Mouse (Mus musculus): ENCODE data around the gene Foxred2. TPM values are rescaled to one million over a fixed set of nuclear protein-coding genes. Genes with fewer than 3 reads are reported as not detected.

Foxred2 gene
- polyA plus RNA-seq, 1 experiment from 2014 or later, result 0.48 TPM

DNA sequence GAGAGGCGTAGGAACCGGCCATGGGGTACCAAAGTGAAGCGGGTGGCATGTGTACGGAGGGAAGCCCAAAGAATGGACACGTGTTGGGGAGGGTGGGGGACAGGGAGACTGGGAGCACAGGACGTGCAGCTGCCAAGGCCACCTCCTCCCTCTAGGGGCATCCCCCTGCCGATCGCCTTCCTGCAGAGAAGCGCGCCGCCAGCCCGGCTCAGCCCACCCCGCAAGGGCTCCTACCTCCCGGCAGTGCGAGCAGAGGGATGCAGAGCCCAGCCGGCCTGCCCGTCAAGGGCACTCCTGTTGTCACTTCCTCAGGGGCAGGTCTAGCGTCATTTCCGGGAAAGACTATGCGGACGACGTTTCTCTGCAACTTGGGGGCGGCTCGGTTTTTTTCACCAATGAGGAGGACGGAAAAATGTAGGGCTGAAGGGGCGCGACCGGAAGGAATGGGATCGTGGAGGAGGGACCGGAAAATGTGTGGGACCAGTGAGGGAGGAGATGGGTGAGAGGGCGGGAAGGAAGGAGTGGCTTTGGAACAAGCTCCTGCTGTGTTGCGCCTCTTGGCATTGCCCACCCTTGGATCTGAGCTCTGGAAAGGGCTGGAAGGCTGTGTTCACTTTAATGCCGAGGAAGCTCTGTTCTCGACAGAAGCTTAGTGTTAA, 27.7 kb downstream of the Foxred2 start, which contains the start of gene Txn2:
Gene Txn2, minus strand, starts transcription at position 334 of the 659 bp plus-strand sequence.
- WGBS, result under 1% methylated on average over 34 of the region's 34 CpGs
- Histone ChIP-seq H3K4me2 (peak within 1 kb of the TSS; percentile 85), H3K4me3 (peak within 1 kb of the TSS; percentile 88), H3K9ac (peak within 1 kb of the TSS; percentile 83), H3K9me3 (replicated peaks) (no peaks in the 10 kb centered on the region), H3K27me3 (no peaks in the 10 kb centered on the region), H3K36me3 (peaks cover 28% of the 10 kb centered on the region; the same call in 1 of the 2 replicates), H3K4me1 (replicated peaks) (peaks cover 27% of the 10 kb centered on the region), H3K27ac (peak within 1 kb of the TSS; percentile 99)
- ATAC-seq (replicated peaks; ENCODE audit: insufficient number of reproducible peaks, insufficient read depth, low FRiP score, low read depth), result peak; percentile 95

DNA sequence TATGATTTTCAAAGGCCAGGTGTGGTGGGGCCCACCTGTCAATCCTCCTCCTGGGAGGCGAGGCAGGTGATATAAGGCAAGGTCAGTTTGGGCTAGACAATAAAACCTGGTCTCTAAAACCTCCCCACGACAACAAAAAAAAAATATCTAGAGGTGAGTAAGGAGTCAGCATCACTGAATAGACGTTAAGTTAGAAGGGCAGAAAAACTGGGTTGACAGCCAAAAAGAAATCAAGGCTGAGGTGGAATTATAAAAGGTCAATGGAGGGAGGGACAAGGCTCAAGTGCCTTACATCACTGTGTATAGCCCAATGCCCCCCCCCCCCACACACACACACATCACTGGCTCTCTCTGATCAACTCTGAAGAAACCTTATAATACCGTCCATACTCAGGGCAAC, 28.4 kb downstream of the Foxred2 start:
- Histone ChIP-seq H3K9me3 (replicated peaks) (no peaks in the 10 kb centered on the region), H3K4me3 (peak overlapping the region; percentile 88), H3K4me1 (replicated peaks) (peaks cover 21% of the 10 kb centered on the region), H3K36me3 (peaks cover 35% of the 10 kb centered on the region; the same call in 1 of the 2 replicates), H3K4me2 (peak overlapping the region; percentile 85), H3K27me3 (no peaks in the 10 kb centered on the region), H3K9ac (peak overlapping the region; percentile 83), H3K27ac (peak overlapping the region; percentile 99)
- WGBS, result 20% methylated on average over 4 of the region's 4 CpGs
- no peak for ATAC-seq (replicated peaks; ENCODE audit: insufficient number of reproducible peaks, insufficient read depth, low FRiP score, low read depth)

DNA sequence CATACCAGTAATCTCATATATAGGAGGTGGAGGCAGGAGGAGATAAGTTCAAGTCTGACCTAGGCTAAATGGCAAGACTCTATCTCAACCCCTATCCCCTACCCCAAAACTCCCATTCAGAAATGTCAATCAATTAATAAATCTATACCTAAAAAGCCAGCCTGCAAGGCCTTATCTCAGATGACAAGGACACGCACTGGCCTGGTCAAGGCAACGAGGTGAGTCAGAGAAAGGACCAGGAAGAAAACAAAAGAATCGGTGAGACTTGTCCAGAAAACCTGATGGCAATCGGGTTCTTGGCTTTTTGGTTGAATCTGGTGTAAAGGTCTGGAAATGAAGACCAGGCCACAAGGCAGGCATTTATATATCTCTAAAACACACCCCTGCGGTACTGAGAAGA, 29.6 kb downstream of the Foxred2 start:
- H3K27ac ChIP-seq, result no peak overlapping the region
- no peak overlapping the region for H3K9ac ChIP-seq
- 90% methylated on average over 5 of the region's 5 CpGs for WGBS
- H3K27me3 ChIP-seq, result no peaks in the 10 kb centered on the region
- peaks cover 47% of the 10 kb centered on the region for H3K36me3 ChIP-seq
- H3K4me2 ChIP-seq, result no peak overlapping the region
- H3K4me3 ChIP-seq, result no peak overlapping the region
- ATAC-seq (replicated peaks; ENCODE audit: insufficient number of reproducible peaks, insufficient read depth, low FRiP score, low read depth), result no peak
- H3K4me1 ChIP-seq (replicated peaks), result peaks cover 21% of the 10 kb centered on the region
- H3K9me3 ChIP-seq (replicated peaks), result no peaks in the 10 kb centered on the region

DNA sequence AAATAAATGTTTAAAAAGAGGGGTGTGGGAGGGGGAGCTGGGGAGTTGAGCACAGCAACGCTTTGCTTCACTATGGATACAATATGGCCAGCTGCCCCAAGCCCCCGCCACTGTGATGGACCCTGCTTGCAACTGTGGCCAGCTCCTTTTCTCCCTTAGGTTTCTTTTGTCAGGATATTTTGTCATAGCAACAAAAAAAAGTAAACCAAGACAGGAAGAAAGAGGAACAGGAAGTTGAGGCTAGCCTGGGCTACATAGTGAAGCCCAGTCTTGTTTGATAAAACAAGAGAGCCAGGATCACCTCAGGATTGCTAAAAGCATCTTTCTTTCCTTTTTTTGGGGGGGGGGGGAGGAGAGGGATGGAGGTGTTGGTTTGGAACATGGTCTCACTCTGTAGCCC, 31.3 kb downstream of the Foxred2 start:
- 96% methylated on average over 2 of the region's 2 CpGs for WGBS
- H3K36me3 ChIP-seq, result peaks cover 60% of the 10 kb centered on the region
- no peak overlapping the region for H3K4me2 ChIP-seq
- H3K9ac ChIP-seq, result no peak overlapping the region
- H3K4me1 ChIP-seq (replicated peaks), result peaks cover 29% of the 10 kb centered on the region
- no peak overlapping the region for H3K4me3 ChIP-seq
- H3K27ac ChIP-seq, result no peak overlapping the region
- no peak for ATAC-seq (replicated peaks; ENCODE audit: insufficient number of reproducible peaks, insufficient read depth, low FRiP score, low read depth)
- H3K27me3 ChIP-seq, result no peaks in the 10 kb centered on the region
- no peaks in the 10 kb centered on the region for H3K9me3 ChIP-seq (replicated peaks)

DNA sequence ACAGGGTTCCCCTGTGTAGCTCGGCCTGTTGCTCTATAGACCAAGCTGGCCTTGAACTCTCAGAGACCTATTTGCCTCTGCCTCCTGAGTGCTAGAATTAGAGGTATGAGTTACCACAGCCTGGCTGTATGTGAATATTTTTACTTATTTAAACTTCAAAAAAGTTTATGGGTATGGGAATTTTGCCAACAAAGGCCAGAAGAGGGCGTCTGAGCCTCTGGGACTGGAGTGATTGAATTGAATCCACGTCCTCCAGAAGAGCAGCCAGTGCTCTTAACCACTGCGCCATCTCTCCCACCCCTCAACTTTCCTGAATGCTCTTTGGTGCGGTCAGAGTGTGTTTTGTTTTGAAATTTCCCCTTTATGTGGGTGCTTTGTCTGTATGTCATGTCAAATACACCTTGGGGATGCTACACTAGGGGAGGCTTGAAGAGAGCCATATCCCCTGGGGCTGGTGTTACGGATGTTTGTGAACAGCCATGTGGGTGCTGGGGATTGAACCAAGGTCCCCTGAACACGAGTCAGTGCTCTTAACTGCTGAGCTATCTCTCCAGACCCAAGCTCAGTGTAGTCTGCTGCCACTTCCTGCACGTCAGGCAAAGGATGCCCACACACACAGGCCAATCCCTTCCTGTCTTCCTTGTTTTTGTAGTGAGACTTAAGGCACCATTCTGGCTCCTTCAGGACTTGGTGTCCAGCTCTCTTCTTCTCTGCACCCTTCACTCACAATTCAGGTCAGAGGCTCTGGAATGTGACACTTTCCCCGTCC, 33.1 kb downstream of the Foxred2 start:
- 70% methylated on average over 9 of the region's 9 CpGs for WGBS
- Histone ChIP-seq H3K9me3 (replicated peaks) (no peaks in the 10 kb centered on the region), H3K9ac (no peak overlapping the region), H3K4me3 (no peak overlapping the region), H3K4me1 (replicated peaks) (peaks cover 18% of the 10 kb centered on the region), H3K4me2 (no peak overlapping the region), H3K36me3 (peaks cover 64% of the 10 kb centered on the region), H3K27ac (no peak overlapping the region), H3K27me3 (no peaks in the 10 kb centered on the region)
- no peak for ATAC-seq (replicated peaks; ENCODE audit: insufficient number of reproducible peaks, insufficient read depth, low FRiP score, low read depth)

DNA sequence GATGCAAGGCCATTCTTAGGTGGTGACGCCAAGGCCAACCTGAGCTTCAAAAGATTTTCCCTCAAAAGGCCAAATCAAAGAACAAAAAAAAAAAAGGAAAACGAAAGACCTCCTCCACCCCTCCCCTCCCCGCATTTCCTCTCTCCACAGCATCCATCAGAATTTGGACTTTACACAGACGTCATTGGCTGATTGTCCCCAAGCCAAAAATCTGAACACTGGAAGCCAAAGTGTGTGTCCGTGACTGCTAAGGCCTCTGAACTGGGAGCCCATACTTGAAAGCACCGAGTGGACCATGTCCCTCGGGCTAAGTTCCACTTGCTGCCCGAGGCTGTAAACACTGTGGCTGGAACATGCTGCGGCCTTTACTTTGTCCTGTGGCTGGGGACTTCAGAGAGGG, 33.8 kb downstream of the Foxred2 start:
- peaks cover 13% of the 10 kb centered on the region for H3K4me1 ChIP-seq (replicated peaks)
- no peaks in the 10 kb centered on the region for H3K9me3 ChIP-seq (replicated peaks)
- H3K36me3 ChIP-seq, result peaks cover 67% of the 10 kb centered on the region
- no peak overlapping the region for H3K4me2 ChIP-seq
- H3K27me3 ChIP-seq, result no peaks in the 10 kb centered on the region
- H3K4me3 ChIP-seq, result no peak overlapping the region
- ATAC-seq (replicated peaks; ENCODE audit: insufficient number of reproducible peaks, insufficient read depth, low FRiP score, low read depth), result no peak
- H3K27ac ChIP-seq, result no peak overlapping the region
- 78% methylated on average over 9 of the region's 9 CpGs for WGBS
- no peak overlapping the region for H3K9ac ChIP-seq

DNA sequence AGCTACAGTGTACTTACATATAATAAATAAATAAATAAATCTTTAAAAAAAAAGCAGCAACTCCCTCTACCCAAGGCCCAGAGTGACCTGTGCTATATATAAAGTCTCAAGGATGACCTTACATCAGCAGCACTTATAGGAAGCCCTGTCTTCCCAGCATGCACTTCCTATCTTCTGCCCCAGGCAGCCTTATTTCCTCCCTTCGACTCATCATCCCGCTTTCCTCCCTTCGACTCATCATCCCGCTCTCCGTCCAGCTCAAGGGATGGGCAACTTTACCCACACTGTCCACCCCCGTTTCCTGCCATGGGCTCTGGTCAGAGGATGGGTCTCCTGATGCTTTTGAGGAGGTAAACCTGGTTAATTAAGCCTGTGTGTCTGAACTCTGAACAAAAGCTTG, 34.9 kb downstream of the Foxred2 start:
- Histone ChIP-seq H3K4me1 (replicated peaks) (0 out of 2 replicates have a peak, but pooled peaks cover 8% of the 10 kb centered on the region), H3K27ac (no peak overlapping the region), H3K36me3 (peaks cover 62% of the 10 kb centered on the region), H3K9ac (no peak overlapping the region), H3K4me3 (no peak overlapping the region), H3K4me2 (no peak overlapping the region), H3K27me3 (no peaks in the 10 kb centered on the region), H3K9me3 (replicated peaks) (no peaks in the 10 kb centered on the region)
- ATAC-seq (replicated peaks; ENCODE audit: insufficient number of reproducible peaks, insufficient read depth, low FRiP score, low read depth), result no peak
- 79% methylated on average over 6 of the region's 6 CpGs for WGBS

DNA sequence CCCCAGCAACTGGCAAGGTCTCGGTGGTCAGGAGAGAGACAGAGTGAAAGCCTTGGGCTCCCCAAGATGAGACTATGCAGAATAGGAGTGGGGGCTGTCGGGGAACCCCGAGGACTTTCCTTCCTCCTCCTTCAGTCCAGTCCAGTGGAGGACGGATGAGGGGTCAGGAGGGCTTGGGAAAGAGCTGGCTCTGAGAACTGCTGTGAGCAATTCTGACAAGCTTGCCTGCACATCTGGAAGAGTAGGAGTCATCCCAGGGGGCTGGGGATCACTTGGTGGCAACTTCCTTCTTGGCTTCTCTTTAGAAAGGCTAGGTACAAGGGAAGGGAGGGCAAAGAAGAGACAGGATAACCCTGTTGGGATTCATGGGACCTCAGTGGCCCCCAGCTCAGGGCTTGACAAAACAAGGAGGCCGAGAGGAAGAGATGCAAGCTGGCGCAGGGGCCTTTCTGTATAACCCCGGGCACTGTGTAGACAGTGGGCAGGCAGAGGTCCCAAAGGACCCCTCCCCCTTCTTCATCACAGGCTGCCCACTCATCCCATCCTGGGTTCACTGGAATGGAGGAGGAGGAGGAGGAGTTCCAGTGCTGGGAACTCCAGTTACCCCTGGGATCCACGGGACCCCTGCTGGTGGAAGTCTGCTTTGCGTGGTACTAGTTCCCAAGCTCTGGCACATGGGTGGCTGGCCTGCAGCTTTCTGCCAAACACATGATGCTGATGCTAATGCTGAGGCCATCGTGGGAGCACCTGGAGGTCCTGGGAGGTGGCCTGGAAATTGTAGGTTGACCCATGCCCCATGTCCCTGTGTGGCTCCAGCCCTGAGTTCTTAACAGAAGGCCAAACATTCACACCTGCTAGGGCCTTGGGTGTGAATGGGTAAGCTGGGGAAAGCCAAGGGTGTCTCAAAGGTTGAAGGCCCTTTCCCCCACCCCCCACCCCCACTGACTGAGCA, 35.7 kb downstream of the Foxred2 start:
- no peak overlapping the region for H3K4me3 ChIP-seq
- no peak for ATAC-seq (replicated peaks; ENCODE audit: insufficient number of reproducible peaks, insufficient read depth, low FRiP score, low read depth)
- H3K9ac ChIP-seq, result no peak overlapping the region
- H3K36me3 ChIP-seq, result peaks cover 63% of the 10 kb centered on the region
- peak overlapping the region; percentile 34; the same call in 1 of the 2 replicates for H3K27ac ChIP-seq
- 0 out of 2 replicates have a peak, but pooled peaks cover 8% of the 10 kb centered on the region for H3K4me1 ChIP-seq (replicated peaks)
- no peaks in the 10 kb centered on the region for H3K9me3 ChIP-seq (replicated peaks)
- H3K27me3 ChIP-seq, result no peaks in the 10 kb centered on the region
- WGBS, result 76% methylated on average over 10 of the region's 10 CpGs
- H3K4me2 ChIP-seq, result no peak overlapping the region

DNA sequence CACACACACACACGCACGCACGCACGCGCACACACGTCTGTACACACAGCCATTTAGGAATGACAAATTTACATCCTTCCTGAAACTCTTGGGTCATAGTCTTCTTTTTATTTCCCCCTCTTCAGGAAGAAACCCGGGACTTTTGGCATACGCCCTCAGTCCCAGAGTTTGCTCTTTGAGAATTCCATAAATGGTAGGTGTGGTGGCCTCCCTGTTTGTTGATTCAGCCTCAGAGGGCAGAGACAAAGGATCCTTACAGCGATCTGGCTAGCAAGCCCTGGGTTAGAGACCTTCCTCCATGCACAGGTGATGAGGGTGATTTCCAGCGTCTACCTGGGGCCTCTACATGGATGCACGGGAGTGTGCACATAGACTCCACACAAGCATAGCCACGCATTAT, 37.1 kb downstream of the Foxred2 start:
- WGBS, result 87% methylated on average over 12 of the region's 12 CpGs
- no peaks in the 10 kb centered on the region for H3K9me3 ChIP-seq (replicated peaks)
- H3K27me3 ChIP-seq, result no peaks in the 10 kb centered on the region
- no peak overlapping the region for H3K27ac ChIP-seq
- no peak for ATAC-seq (replicated peaks; ENCODE audit: insufficient number of reproducible peaks, insufficient read depth, low FRiP score, low read depth)
- no peak overlapping the region for H3K4me2 ChIP-seq
- H3K4me3 ChIP-seq, result no peak overlapping the region
- 0 out of 2 replicates have a peak, but pooled peaks cover 8% of the 10 kb centered on the region for H3K4me1 ChIP-seq (replicated peaks)
- H3K9ac ChIP-seq, result no peak overlapping the region
- peaks cover 67% of the 10 kb centered on the region for H3K36me3 ChIP-seq

DNA sequence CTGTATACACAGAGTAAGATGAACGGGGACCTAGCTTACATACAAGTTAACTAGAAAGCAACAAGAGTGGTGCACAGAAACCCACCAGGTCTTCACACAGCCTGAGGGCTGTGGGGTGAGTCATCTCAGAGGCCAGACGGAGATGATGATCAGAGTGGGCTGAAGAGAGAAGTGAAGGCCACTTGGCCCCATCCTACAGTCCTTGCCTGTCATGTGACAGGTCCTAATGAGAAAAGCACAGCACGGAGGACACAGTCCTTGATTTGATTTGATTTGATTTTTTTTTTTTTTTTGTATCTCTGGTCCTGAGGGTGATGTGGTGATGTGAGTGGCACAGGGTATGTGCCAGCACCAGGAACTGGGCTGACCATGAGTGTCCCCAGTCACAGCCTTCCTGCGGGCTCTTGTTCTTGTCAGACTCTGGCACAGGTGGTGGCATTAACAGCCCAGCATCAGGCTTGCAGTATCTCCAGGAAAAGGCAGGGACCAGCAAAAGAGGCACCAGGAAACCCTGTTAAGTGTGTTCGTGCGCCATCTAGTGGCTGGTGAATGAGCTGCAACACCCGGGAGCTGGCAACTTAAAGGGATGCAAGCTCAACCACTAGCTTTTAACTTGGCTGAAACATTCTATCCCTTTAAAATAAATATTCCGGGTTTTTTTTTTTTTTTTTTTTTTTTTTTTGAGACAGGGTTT, 39.5 kb downstream of the Foxred2 start:
- 36% methylated on average over 8 of the region's 8 CpGs for WGBS
- Histone ChIP-seq H3K9ac (no peak overlapping the region), H3K4me2 (no peak overlapping the region), H3K27me3 (no peaks in the 10 kb centered on the region), H3K27ac (no peak overlapping the region), H3K4me1 (replicated peaks) (peaks cover 20% of the 10 kb centered on the region), H3K36me3 (peaks cover 48% of the 10 kb centered on the region), H3K9me3 (replicated peaks) (no peaks in the 10 kb centered on the region), H3K4me3 (no peak overlapping the region)
- ATAC-seq (replicated peaks; ENCODE audit: insufficient number of reproducible peaks, insufficient read depth, low FRiP score, low read depth), result 0 out of 2 replicates have a peak, but pooled peaks have one; percentile 27

All from heart, embryonic 15.5 days (tissue).